Mouse (Mus musculus) gastrocnemius, postnatal 36 days (tissue): ENCODE data around the gene Olfr845. TPM values are rescaled to one million over a fixed set of nuclear protein-coding genes. Genes with fewer than 3 reads are reported as not detected.

ENCODE experiments used
- DNase-seq, 2 experiments: peaks; one replicate each; pipeline ENCODE4 v3.0.0; 2022
- intact Hi-C: fragments of 180-260 bp; cut with DNase I; formaldehyde crosslinking; loops from one replicate; pipeline ENCODE4 v1.15.1; 2025
- long read RNA-seq, 2 experiments: library from polyadenylated mRNA; stranded (forward); transcript quantifications; one replicate each; pipeline ENCODE4 v2.0.0; 2021
- total RNA-seq, 2 experiments: library from RNA; stranded (reverse); gene quantifications; 2 replicates each; pipeline ENCODE4 v1.2.3; 2021

Gene Olfr845
- total RNA-seq: not detected
- long read RNA-seq, experiment 1: 0 reads
- long read RNA-seq, experiment 2: 0 reads

DNA sequence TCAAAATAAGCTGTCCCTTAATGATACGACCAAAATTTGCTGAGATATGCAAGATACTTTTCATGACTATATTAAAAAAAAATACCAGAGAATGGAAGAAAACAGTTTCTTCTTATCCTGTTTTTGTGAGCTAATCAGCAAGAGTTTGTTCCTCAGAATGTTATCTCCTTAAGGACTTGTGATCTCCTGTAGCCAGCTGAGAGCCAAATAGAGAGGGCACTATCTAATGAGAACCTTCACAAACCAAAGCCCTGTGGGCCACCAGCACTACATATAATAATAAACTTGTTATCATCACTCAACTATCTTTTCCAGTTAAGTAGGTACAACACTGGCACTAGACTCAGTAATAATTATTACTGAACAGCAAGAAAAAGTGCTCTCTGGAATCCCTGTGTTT, at the start of gene Olfr845:
Gene Olfr845 (plus strand): TSS at position 301 of the 400 bp plus-strand sequence.
- no peak for DNase-seq
- intact Hi-C loops: loop anchor here (10.0 kb wide), 1 partner anchor 1711 kb away; no protein-coding TSS in a partner anchor

DNA sequence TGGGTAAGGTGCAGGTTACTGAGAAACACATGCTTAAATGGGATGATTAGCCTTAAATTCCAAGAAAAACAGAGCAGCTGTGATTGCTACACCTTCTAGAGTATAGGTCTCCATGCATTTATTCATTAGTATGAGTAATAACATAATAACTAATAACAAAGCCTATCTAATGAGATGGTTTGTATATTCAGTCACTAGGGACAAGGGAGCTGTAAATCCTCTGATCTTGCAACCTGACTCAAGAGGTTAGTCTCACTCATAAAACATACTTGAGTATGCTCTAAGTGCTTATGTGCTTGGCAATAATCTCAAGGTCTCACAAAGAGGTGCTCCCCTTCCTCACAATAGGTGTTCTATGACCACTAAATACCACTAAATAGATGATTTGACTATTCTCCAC, 20.2 kb upstream of the Olfr845 start, which contains the start of gene Olfr844:
Gene Olfr844 (plus strand): TSS at position 301 of the 400 bp plus-strand sequence.
- DNase-seq: no peak
- intact Hi-C loops: no loop called here

DNA sequence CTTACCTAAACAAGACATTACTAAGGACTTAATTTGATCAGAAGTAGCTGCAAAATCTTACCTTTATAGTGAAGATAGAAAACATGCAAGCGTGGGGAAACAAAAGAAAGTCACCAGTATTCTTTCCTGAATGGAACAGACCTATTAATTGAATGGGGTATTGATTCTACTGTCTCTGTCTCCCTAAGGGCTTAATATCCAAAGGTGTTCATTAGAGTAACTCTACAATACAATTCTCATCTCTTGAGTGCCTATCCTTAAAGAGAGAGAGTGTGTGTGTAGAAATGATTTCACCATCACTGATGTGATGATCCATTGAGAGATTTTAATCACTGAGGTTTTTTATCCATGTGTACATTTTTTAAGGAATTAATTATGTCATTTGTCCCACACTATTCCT, 27.6 kb downstream of the Olfr845 start, which contains the start of gene Olfr846:
Gene Olfr846 (minus strand): TSS at position 101 of the 400 bp plus-strand sequence.
- intact Hi-C loops: no loop called here

GRCm38 (mm10) chr9:19378569-19378968, 42.3 kb downstream of the Olfr845 start, which contains the start of gene Olfr847:
Gene Olfr847, minus strand, starts transcription at chr9:19378669.
- no peak for DNase-seq
- intact Hi-C loops: no loop called here

More for the DNA sequence above, 27.6 kb downstream of the Olfr845 start, which contains the start of gene Olfr846:
- DNase-seq: no peak

Other genes with a start within 250 kb of the Olfr845 start
- not detected for gene Olfr836, start 216.1 kb upstream of the Olfr845 start, total RNA-seq
- not detected for gene Olfr837, start 200.1 kb upstream of the Olfr845 start, total RNA-seq
- gene Olfr839-ps1, start 159.1 kb upstream of the Olfr845 start, total RNA-seq: not detected
- gene Olfr843, start 84.5 kb upstream of the Olfr845 start, total RNA-seq: not detected
- gene Olfr844, start 20.1 kb upstream of the Olfr845 start, total RNA-seq: not detected
- gene Olfr846, start 27.5 kb downstream of the Olfr845 start, total RNA-seq: not detected
- not detected for gene Olfr847, start 42.2 kb downstream of the Olfr845 start, total RNA-seq
- not detected for gene Olfr849, start 103.8 kb downstream of the Olfr845 start, total RNA-seq
- gene Olfr850, start 141.8 kb downstream of the Olfr845 start, total RNA-seq: not detected
- gene Olfr851, start 156.8 kb downstream of the Olfr845 start, total RNA-seq: not detected
- not detected for gene Olfr853, start 204.6 kb downstream of the Olfr845 start, total RNA-seq
- not detected for gene Olfr854, start 230.9 kb downstream of the Olfr845 start, total RNA-seq
- not detected for gene Olfr855, start 246.2 kb downstream of the Olfr845 start, total RNA-seq